Mouse (Mus musculus): ENCODE measurements at regions not wholly inside any gene's neighbourhood (a gene's known extent, or its start where the extent isn't known, plus 50 kb on each side); places are given as distances from the start of the nearest gene placed in this dataset.

- TF ChIP-seq CTCF (IDR thresholded peaks at IDR 0.05; ENCODE audit: low read depth) (no peak), EP300 (IDR thresholded peaks at IDR 0.05; ENCODE audit: low read depth) (no peak)
Measured at GRCm38 (mm10) chr10:126470838-126471491, 430.2 kb downstream of the Atp23 start.

Measured in heart, postnatal 0 days (tissue).